Mouse (Mus musculus) B cell, adult 67 days (primary cell): ENCODE data around the gene Slc22a12. TPM values are rescaled to one million over a fixed set of nuclear protein-coding genes. Genes with fewer than 3 reads are reported as not detected.

Experiments
- total RNA-seq, 2 experiments: library from RNA; stranded (reverse); gene quantifications; 4 replicates each; pipeline ENCODE4 v1.2.4; 2023

Slc22a12 gene
- under 1 TPM in 1 of 2 experiments, not detected in 1; 0.80 TPM for total RNA-seq

DNA sequence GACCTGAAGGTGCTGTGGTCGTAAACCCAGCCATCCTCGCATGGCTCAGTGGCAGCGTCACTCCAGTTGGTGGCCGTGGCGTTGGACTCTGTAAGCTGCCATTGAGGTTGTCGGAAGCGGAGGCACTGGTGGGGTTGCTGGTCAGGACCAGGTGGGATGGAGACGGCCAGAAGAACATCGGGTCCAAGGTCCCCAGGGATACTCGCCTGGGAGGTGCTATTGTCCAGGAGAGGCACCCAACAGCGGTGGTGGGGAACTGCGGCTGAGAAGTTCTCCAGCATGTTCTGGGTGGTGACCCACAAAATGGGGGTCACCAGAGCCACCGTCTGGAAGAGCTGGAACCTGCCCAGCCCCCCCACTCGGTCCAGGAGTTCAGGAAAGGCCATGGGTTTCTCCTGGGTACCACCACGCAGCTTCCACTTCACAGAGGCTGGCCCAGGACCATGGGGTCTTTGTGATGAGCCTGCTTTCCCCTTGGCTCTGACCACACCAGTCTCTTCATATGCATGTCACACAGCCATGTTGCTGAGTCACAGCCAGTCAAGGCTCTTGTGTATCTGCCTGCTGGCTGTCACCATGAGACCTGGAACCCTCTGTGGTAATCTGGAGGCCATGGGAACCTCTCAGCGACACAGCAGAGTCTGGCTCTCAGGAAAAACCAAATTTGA is at the start of gene Slc22a12:
TSS of gene Slc22a12 (minus strand) at position 666 of the 668 bp plus-strand sequence.

Other genes with a start within 250 kb of the Slc22a12 start
- gene Cdc42bpg, start 236.6 kb downstream of the Slc22a12 start, total RNA-seq = 1 to 10 TPM; 8.0 to 9.0 TPM
- 10 to 100 TPM; 42.3 to 45.0 TPM for gene Men1, start 208.1 kb downstream of the Slc22a12 start, total RNA-seq
- 100 to 1,000 TPM; 638 TPM for gene Map4k2, start 201.9 kb downstream of the Slc22a12 start, total RNA-seq
- gene Sf1, start 179.3 kb downstream of the Slc22a12 start, total RNA-seq = 1,000 to 10,000 TPM in 1 of 2 experiments, 100 to 1,000 TPM in 1; 928 to 1,009 TPM
- 10 to 100 TPM; 17.5 to 19.3 TPM for gene Pygm, start 158.6 kb downstream of the Slc22a12 start, total RNA-seq
- 100 to 1,000 TPM; 737 to 900 TPM for gene Rasgrp2, start 143.7 kb downstream of the Slc22a12 start, total RNA-seq
- 1 to 10 TPM in 1 of 2 experiments, under 1 TPM in 1; 0.70 to 1.1 TPM for gene Nrxn2, start 124.3 kb downstream of the Slc22a12 start, total RNA-seq